Mouse (Mus musculus) midbrain, embryonic 10.5 days (tissue): Measurements from ENCODE around the gene Tex19.2. TPM values are rescaled to one million over a fixed set of nuclear protein-coding genes. Genes with fewer than 3 reads are reported as not detected.
"Not testable (repeated sequence)": the region's sequence is repeated elsewhere in the genome, so short reads cannot be mapped to it uniquely, and the experiment has no call there.

ENCODE experiments used
- DNase-seq: peaks from one replicate; pipeline ENCODE4 v3.0.0-alpha.2; 2017; ENCODE audit warnings: low spot score
- H3K27ac ChIP-seq: fragments of 300-500 bp; sonication (generic); replicated peaks from 2 replicates; pipeline ENCODE4 v1.5.1; 2016; ENCODE audit warnings: mild to moderate bottlenecking
- H3K27me3 ChIP-seq: fragments of 300-500 bp; sonication (generic); 2 replicates; pipeline ENCODE4 v1.6.1; 2016; ENCODE audit warnings: low read depth, mild to moderate bottlenecking; ENCODE audit not compliant: poor library complexity, severe bottlenecking
- H3K36me3 ChIP-seq: fragments of 300-500 bp; sonication (generic); 2 replicates; pipeline ENCODE4 v1.6.1; 2016; ENCODE audit warnings: mild to moderate bottlenecking, moderate library complexity
- H3K4me1 ChIP-seq: fragments of 300-500 bp; sonication (generic); 2 replicates; pipeline ENCODE4 v1.6.1; 2016
- H3K4me3 ChIP-seq: fragments of 300-500 bp; sonication (generic); 2 replicates; pipeline ENCODE4 v1.5.1; 2016; ENCODE audit warnings: mild to moderate bottlenecking, moderate library complexity
- H3K9me3 ChIP-seq: fragments of 300-500 bp; sonication (generic); replicated peaks from 2 replicates; pipeline ENCODE4 v1.6.1; 2016; ENCODE audit warnings: mild to moderate bottlenecking
- WGBS: fragments of 180-500 bp; shearing (Covaris S2); methylation state at CpG from one replicate; pipeline ENCODE4 v1.1.7; 2016; 5-methylcytosine and 5-hydroxymethylcytosine counted together
- polyA plus RNA-seq: library from polyadenylated mRNA; unstranded; fragments of >200 nt; fragmentation: Nextera tagmentation; extraction: Ambion mirVana; gene quantifications from 2 replicates; pipeline ENCODE4 v1.2.1, GENCODE M21; 2016

Tex19.2 gene
- polyA plus RNA-seq, 1 experiment from 2014 or later: not detected

DNA sequence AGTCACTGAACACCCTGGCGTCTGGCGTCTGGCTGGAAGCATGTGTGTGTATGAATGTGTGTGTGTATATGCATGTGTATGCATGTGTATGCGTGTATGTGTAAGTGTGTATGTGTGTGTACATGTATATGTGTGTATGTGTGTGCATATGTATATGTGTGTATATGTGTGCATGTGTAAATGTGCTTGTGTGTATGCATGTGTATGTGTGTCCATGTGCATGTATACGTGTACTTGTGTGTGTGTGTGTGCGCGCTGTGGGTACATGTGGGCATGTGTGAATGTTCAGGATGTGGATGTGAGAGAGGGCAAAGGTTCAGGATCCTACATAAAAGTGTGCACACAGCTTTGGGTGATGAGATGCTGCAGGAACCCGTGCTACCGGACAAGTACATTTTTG is 38.1 kb downstream of the Tex19.2 start:
- Histone ChIP-seq H3K4me1 (no peaks in the 10 kb centered on the region), H3K9me3 (no peaks in the 10 kb centered on the region), H3K4me3 (no peak overlapping the region), H3K27me3 (no peaks in the 10 kb centered on the region), H3K36me3 (no peaks in the 10 kb centered on the region), H3K27ac (no peak overlapping the region)
- 96% methylated on average over 8 of the region's 8 CpGs for WGBS
- no peak for DNase-seq

DNA sequence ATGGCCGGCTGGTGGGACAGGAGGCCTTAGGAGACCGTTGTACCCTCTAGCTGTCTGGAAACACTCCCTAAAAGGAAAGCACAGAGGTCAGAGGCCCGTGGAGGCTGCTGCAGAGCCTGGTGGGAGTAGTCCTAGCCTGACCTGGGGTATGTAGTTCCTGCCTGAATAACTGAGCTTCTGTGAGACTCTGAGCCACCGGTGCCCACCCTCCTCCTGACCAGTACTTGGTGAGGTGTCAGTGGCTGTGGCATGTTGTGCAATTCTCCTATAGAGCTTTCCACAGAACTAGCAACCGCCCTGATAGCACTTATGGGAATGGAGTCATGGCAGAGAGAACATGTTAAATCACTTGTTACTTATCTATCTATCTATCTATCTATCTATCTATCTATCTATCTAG is 42.8 kb downstream of the Tex19.2 start:
- Histone ChIP-seq H3K4me3 (no peak overlapping the region), H3K9me3 (no peaks in the 10 kb centered on the region), H3K4me1 (no peaks in the 10 kb centered on the region), H3K27me3 (no peaks in the 10 kb centered on the region), H3K36me3 (no peaks in the 10 kb centered on the region), H3K27ac (no peak overlapping the region)
- DNase-seq: no peak
- WGBS: 81% methylated on average over 5 of the region's 5 CpGs

- H3K27me3 ChIP-seq, DNase-seq, H3K27ac ChIP-seq, H3K4me1 ChIP-seq, H3K36me3 ChIP-seq, H3K9me3 ChIP-seq, H3K4me3 ChIP-seq: not testable (repeated sequence)
- 94% methylated on average over 11 of the region's 16 CpGs for WGBS
Observed at GRCm38 (mm10) chr11:121069662-121070061, 48.8 kb downstream of the Tex19.2 start.

DNA sequence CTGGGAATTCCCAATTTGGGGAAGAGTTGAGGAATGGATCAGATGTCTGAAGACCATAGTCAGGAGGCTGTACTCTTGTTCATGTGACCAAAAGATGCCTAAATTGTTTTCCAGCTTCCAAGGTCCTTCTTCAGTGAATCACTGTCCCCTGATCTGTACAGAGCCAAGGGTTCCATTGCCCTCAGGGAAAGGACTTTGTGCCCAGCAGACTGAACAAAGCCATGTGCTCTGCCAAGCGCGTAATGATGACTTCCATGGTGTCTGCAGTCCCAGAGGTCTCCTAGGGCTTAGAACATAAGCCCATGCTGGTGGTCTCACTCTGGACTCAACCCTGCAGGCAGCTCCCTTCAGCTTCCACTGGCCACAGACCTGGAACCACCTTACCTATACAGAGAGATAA is 50.6 kb downstream of the Tex19.2 start:
- Histone ChIP-seq H3K4me1 (no peaks in the 10 kb centered on the region), H3K27me3 (no peaks in the 10 kb centered on the region), H3K36me3 (no peaks in the 10 kb centered on the region), H3K9me3 (no peaks in the 10 kb centered on the region), H3K4me3 (no peak overlapping the region), H3K27ac (no peak overlapping the region)
- WGBS: 93% methylated on average over 2 of the region's 2 CpGs
- DNase-seq: no peak

Other genes with a start within 250 kb of the Tex19.2 start
- gene Ccdc57, start 185.8 kb downstream of the Tex19.2 start, polyA plus RNA-seq: 5.9 and 6.2 TPM in 2 replicates
- gene Slc16a3, start 170.2 kb downstream of the Tex19.2 start, polyA plus RNA-seq: 120 and 215 TPM in 2 replicates
- gene Csnk1d, start 127.3 kb downstream of the Tex19.2 start, polyA plus RNA-seq: 120 and 136 TPM in 2 replicates
- not detected in 2 replicates for gene Cd7, start 79.3 kb downstream of the Tex19.2 start, polyA plus RNA-seq
- gene Sectm1b, start 55.1 kb downstream of the Tex19.2 start, polyA plus RNA-seq: not detected in 2 replicates
- gene Sectm1a, start 37.5 kb downstream of the Tex19.2 start, polyA plus RNA-seq: not detected in 2 replicates
- gene Tex19.1, start 27.5 kb upstream of the Tex19.2 start, polyA plus RNA-seq: 0.06 TPM in 1 of 2 replicates, not detected in the other
- gene Uts2r, start 41.6 kb upstream of the Tex19.2 start, polyA plus RNA-seq: 0.06 TPM in 1 of 2 replicates, not detected in the other
- 5.1 and 6.6 TPM in 2 replicates for gene Hexdc, start 85.8 kb upstream of the Tex19.2 start, polyA plus RNA-seq
- 23.8 and 25.9 TPM in 2 replicates for gene Ogfod3, start 86.0 kb upstream of the Tex19.2 start, polyA plus RNA-seq
- 35.2 and 39.0 TPM in 2 replicates for gene Cybc1, start 110.6 kb upstream of the Tex19.2 start, polyA plus RNA-seq
- gene Narf, start 118.6 kb upstream of the Tex19.2 start, polyA plus RNA-seq: 59.3 and 71.0 TPM in 2 replicates
- 8.8 TPM in 2 replicates for gene Foxk2, start 141.3 kb upstream of the Tex19.2 start, polyA plus RNA-seq
- gene Wdr45b, start 235.8 kb upstream of the Tex19.2 start, polyA plus RNA-seq: 100 and 103 TPM in 2 replicates